Mouse (Mus musculus): ENCODE measurements around the gene Axdnd1. TPM values are rescaled to one million over a fixed set of nuclear protein-coding genes. Genes with fewer than 3 reads are reported as not detected.

Gene Axdnd1
- polyA plus RNA-seq, 1 experiment from 2014 or later: 0.05 TPM

DNA sequence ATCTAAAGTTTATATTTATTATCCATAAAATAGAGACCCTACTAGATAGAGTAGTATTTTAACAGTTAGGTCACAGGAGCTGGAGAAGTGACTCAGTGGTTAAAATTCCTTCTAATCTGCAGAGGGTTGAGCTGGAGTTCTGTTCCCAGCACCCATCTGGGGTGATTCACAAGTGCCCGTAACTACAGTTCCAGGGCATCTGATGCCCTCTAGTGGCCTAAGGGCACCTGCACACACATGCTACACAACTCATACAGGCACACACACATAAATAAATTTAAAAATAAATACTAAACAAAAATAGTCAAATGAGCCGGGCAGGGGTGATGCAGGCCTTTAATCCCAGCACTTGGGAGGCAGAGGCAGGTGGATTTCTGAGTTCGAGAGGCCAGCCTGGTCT is 39.7 kb downstream of the Axdnd1 start:
- 85% methylated on average over 3 of the region's 3 CpGs for WGBS
- no peak overlapping the region for H3K27ac ChIP-seq

GRCm38 (mm10) chr1:156365740-156366139 is 55.2 kb downstream of the Axdnd1 start, which contains the start of gene Gm2000:
TSS of gene Gm2000 (plus strand) at chr1:156366040.
- WGBS: 90% methylated on average over 8 of the region's 8 CpGs
- Histone ChIP-seq H3K9me3 (0 out of 2 replicates have a peak, but pooled peaks cover 5% of the 10 kb centered on the region), H3K4me1 (replicated peaks) (no peaks in the 10 kb centered on the region), H3K4me3 (no peak within 1 kb of the TSS), H3K27ac (no peak within 1 kb of the TSS), H3K27me3 (ENCODE audit: insufficient read depth, poor library complexity, severe bottlenecking) (no peaks in the 10 kb centered on the region), H3K36me3 (no peaks in the 10 kb centered on the region)
- no peak for DNase-seq (ENCODE audit: low spot score)

More for the DNA sequence above, 39.7 kb downstream of the Axdnd1 start:
- H3K36me3 ChIP-seq: no peaks in the 10 kb centered on the region
- no peak overlapping the region for H3K4me3 ChIP-seq
- H3K4me1 ChIP-seq (replicated peaks): no peaks in the 10 kb centered on the region
- DNase-seq (ENCODE audit: low spot score): no peak
- no peaks in the 10 kb centered on the region for H3K27me3 ChIP-seq (ENCODE audit: insufficient read depth, poor library complexity, severe bottlenecking)
- H3K9me3 ChIP-seq: no peaks in the 10 kb centered on the region

GRCm38 (mm10) chr1:156352466-156352865 is 68.5 kb downstream of the Axdnd1 start:
- Histone ChIP-seq H3K9me3 (no peaks in the 10 kb centered on the region), H3K27ac (no peak overlapping the region), H3K27me3 (ENCODE audit: insufficient read depth, poor library complexity, severe bottlenecking) (no peaks in the 10 kb centered on the region), H3K4me3 (no peak overlapping the region), H3K4me1 (replicated peaks) (no peaks in the 10 kb centered on the region), H3K36me3 (no peaks in the 10 kb centered on the region)
- DNase-seq (ENCODE audit: low spot score): no peak
- WGBS: 93% methylated on average over 2 of the region's 2 CpGs

GRCm38 (mm10) chr1:156350441-156350840 is 70.5 kb downstream of the Axdnd1 start:
- Histone ChIP-seq H3K27ac (no peak overlapping the region), H3K9me3 (no peaks in the 10 kb centered on the region), H3K4me3 (no peak overlapping the region), H3K36me3 (no peaks in the 10 kb centered on the region), H3K27me3 (ENCODE audit: insufficient read depth, poor library complexity, severe bottlenecking) (no peaks in the 10 kb centered on the region), H3K4me1 (replicated peaks) (no peaks in the 10 kb centered on the region)
- 86% methylated on average over 4 of the region's 4 CpGs for WGBS
- no peak for DNase-seq (ENCODE audit: low spot score)

- 85% methylated on average over 4 of the region's 4 CpGs for WGBS
- H3K27ac ChIP-seq: no peak overlapping the region
Observed at GRCm38 (mm10) chr1:156349031-156349430, 71.9 kb downstream of the Axdnd1 start.

DNA sequence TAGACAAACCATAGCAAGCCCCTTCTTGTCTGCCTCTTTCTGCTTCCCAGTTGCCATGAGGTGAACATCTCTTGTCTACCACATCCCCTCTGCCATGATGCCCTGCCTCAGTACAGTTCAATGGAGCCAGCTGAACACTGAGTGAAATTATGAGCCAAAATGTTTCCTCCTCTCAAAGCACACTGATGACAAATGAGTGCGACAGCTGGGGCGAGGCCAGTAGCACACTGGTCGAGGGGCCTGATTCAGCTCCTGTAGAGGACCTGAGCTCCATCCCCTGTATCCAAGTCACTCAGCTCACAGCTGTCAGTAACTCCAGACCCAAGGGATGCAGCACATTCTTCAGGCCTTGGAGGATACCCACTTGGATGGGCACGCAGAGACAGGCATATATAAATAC is 75.3 kb downstream of the Axdnd1 start:
- no peak for DNase-seq (ENCODE audit: low spot score)
- WGBS: 90% methylated on average over 4 of the region's 4 CpGs
- Histone ChIP-seq H3K27me3 (ENCODE audit: insufficient read depth, poor library complexity, severe bottlenecking) (no peaks in the 10 kb centered on the region), H3K4me3 (no peak overlapping the region), H3K27ac (no peak overlapping the region), H3K4me1 (replicated peaks) (no peaks in the 10 kb centered on the region), H3K9me3 (no peaks in the 10 kb centered on the region), H3K36me3 (no peaks in the 10 kb centered on the region)

More at GRCm38 (mm10) chr1:156349031-156349430, 71.9 kb downstream of the Axdnd1 start:
- DNase-seq (ENCODE audit: low spot score): no peak
- Histone ChIP-seq H3K27me3 (ENCODE audit: insufficient read depth, poor library complexity, severe bottlenecking) (no peaks in the 10 kb centered on the region), H3K36me3 (no peaks in the 10 kb centered on the region), H3K4me3 (no peak overlapping the region), H3K9me3 (no peaks in the 10 kb centered on the region), H3K4me1 (replicated peaks) (no peaks in the 10 kb centered on the region)

DNA sequence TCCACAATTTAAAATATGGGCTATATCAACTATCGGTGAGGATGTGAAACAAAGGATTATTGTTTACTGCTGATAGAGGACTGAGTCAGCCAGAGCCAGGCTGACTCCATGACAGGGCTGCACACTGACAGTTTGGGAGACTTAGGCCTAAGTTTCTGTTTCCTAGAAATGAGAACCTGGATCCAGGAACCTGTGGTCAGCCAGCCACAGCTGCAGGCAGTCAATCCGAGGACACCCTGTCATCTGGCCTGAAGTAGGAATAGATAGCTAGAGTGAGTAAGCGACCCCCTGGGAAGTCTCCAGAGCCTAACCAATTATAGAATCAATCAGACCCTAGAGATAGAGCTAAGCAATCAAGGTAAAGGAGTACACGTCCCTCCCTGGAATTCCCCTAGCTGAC is 76.5 kb downstream of the Axdnd1 start:
- H3K27me3 ChIP-seq (ENCODE audit: insufficient read depth, poor library complexity, severe bottlenecking): no peaks in the 10 kb centered on the region
- no peak for DNase-seq (ENCODE audit: low spot score)
- no peak overlapping the region for H3K27ac ChIP-seq
- H3K4me1 ChIP-seq (replicated peaks): no peaks in the 10 kb centered on the region
- no peak overlapping the region for H3K4me3 ChIP-seq
- no peaks in the 10 kb centered on the region for H3K9me3 ChIP-seq
- H3K36me3 ChIP-seq: no peaks in the 10 kb centered on the region
- WGBS: 76% methylated on average over 4 of the region's 4 CpGs

DNA sequence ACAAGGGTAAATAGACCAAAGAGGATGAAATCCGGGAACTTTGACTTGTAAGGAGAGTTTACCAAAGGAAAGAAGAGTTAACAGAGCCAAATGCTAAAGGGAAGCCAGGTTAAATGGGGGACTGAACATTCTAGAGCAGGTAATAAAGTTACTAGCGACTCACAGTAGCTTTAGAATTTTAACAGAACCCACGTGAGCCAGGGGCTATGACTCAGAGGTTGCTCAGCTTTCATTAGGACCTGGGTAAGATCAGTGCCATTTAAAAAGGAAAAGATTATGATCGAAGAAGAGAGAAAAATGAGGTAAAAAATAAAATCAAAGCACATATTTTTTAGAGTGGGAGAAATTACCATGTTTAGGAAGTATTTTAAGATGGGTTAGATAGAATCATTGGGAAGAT is 80.1 kb downstream of the Axdnd1 start:
- no peak for DNase-seq (ENCODE audit: low spot score)
- H3K9me3 ChIP-seq: no peaks in the 10 kb centered on the region
- H3K27me3 ChIP-seq (ENCODE audit: insufficient read depth, poor library complexity, severe bottlenecking): no peaks in the 10 kb centered on the region
- WGBS: 78% methylated on average over 4 of the region's 4 CpGs
- H3K27ac ChIP-seq: no peak overlapping the region
- H3K4me1 ChIP-seq (replicated peaks): no peaks in the 10 kb centered on the region
- H3K4me3 ChIP-seq: no peak overlapping the region
- H3K36me3 ChIP-seq: no peaks in the 10 kb centered on the region

- no peak overlapping the region for H3K4me3 ChIP-seq
- no peaks in the 10 kb centered on the region for H3K4me1 ChIP-seq (replicated peaks)
- DNase-seq (ENCODE audit: low spot score): no peak
- no peaks in the 10 kb centered on the region for H3K27me3 ChIP-seq (ENCODE audit: insufficient read depth, poor library complexity, severe bottlenecking)
- H3K36me3 ChIP-seq: no peaks in the 10 kb centered on the region
- 87% methylated on average over 9 of the region's 9 CpGs for WGBS
- no peak overlapping the region for H3K27ac ChIP-seq
- no peaks in the 10 kb centered on the region for H3K9me3 ChIP-seq
Observed at GRCm38 (mm10) chr1:156323126-156323525, 97.8 kb downstream of the Axdnd1 start.

DNA sequence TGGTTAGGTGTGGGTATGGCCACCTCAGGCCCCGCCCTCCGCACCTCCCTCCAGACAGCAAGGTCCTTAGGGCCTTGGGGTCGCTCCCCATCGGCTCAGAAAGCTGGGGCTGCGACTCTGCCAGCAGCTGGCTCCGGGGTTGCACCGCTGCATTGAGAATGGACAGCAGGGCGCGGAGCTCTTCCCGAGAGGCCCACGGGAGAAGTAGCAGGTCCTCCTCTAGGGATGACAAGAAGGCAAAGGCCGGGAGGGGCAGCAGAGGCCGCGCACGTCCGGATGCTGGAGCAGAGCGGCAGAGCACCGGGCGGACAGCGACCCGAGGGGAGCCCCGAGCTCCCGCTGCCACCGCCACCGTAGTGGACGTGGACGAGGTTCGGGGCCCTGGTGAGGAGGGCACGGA is 110.3 kb downstream of the Axdnd1 start, which contains the start of gene Nphs2:
Nphs2 (plus strand) TSS at position 98 of the 400 bp plus-strand sequence.
- DNase-seq (ENCODE audit: low spot score): peak; percentile 26
- Histone ChIP-seq H3K9me3 (no peaks in the 10 kb centered on the region), H3K36me3 (no peaks in the 10 kb centered on the region), H3K4me1 (replicated peaks) (peaks cover 8% of the 10 kb centered on the region), H3K27ac (no peak within 1 kb of the TSS), H3K27me3 (ENCODE audit: insufficient read depth, poor library complexity, severe bottlenecking) (peaks cover 70% of the 10 kb centered on the region), H3K4me3 (peak within 1 kb of the TSS; percentile 48)
- 2% methylated on average over 29 of the region's 29 CpGs for WGBS

DNA sequence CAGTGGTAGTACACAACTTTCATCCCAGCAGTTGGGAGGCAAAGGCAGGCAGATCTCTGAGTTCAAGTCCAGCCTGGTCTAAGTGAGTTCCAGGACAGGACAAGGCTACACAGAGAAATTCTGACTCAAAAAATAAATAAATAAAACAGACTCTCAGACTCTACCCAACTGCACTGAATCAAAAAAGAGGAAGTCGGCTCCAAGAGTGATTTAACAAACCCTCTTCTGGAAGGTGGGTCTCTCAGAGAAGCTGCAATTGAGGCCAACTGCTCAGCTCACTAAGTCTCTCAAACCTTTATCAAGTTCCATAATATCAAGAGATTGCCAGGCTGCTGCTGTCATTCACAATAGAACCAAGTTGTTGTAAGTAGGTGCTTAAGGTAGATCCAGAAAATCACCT is 112.4 kb downstream of the Axdnd1 start:
- Histone ChIP-seq H3K27ac (no peak overlapping the region), H3K27me3 (ENCODE audit: insufficient read depth, poor library complexity, severe bottlenecking) (peaks cover 90% of the 10 kb centered on the region)

GRCm38 (mm10) chr1:156302911-156303749 is 117.8 kb downstream of the Axdnd1 start, which contains the start of gene Tdrd5:
TSS of gene Tdrd5 (minus strand) at chr1:156303664.
- Histone ChIP-seq H3K27ac (peak within 1 kb of the TSS; percentile 56), H3K9me3 (0 out of 2 replicates have a peak, but pooled peaks cover 5% of the 10 kb centered on the region), H3K27me3 (ENCODE audit: insufficient read depth, poor library complexity, severe bottlenecking) (peaks cover 73% of the 10 kb centered on the region), H3K36me3 (no peaks in the 10 kb centered on the region), H3K4me1 (replicated peaks) (peaks cover 10% of the 10 kb centered on the region), H3K4me3 (peak within 1 kb of the TSS; percentile 75)
- peak; percentile 50 for DNase-seq (ENCODE audit: low spot score)
- under 1% methylated on average over 85 of the region's 85 CpGs for WGBS

More for the DNA sequence above, 112.4 kb downstream of the Axdnd1 start:
- no peak for DNase-seq (ENCODE audit: low spot score)
- Histone ChIP-seq H3K4me1 (replicated peaks) (peaks cover 10% of the 10 kb centered on the region), H3K36me3 (no peaks in the 10 kb centered on the region), H3K9me3 (no peaks in the 10 kb centered on the region), H3K4me3 (no peak overlapping the region)
- WGBS: 88% methylated on average over 1 of the region's 1 CpGs

- no peaks in the 10 kb centered on the region for H3K36me3 ChIP-seq
- H3K27ac ChIP-seq: no peak overlapping the region
- no peak for DNase-seq (ENCODE audit: low spot score)
- H3K4me1 ChIP-seq (replicated peaks): no peaks in the 10 kb centered on the region
- H3K9me3 ChIP-seq: no peaks in the 10 kb centered on the region
- WGBS: 90% methylated on average over 6 of the region's 6 CpGs
- H3K27me3 ChIP-seq (ENCODE audit: insufficient read depth, poor library complexity, severe bottlenecking): no peaks in the 10 kb centered on the region
- H3K4me3 ChIP-seq: no peak overlapping the region
Observed at GRCm38 (mm10) chr1:156290016-156290415, 130.9 kb downstream of the Axdnd1 start.
